Mouse (Mus musculus): ENCODE data around the gene Odf3l2.

Gene Odf3l2

GRCm38 (mm10) chr10:79645711-79646110 lies at the start of gene Odf3l2:
Gene Odf3l2, minus strand, starts transcription at chr10:79645738.
- DNase-seq (ENCODE audit: low spot score in 2 of 2), result no peak

- DNase-seq (ENCODE audit: low spot score in 2 of 2), result no peak
Measured at GRCm38 (mm10) chr10:79694379-79694655, 48.8 kb upstream of the Odf3l2 start.

- no peak for DNase-seq (ENCODE audit: low spot score in 2 of 2)
Measured at GRCm38 (mm10) chr10:79693580-79694378, 48.2 kb upstream of the Odf3l2 start.

- no peak for DNase-seq (ENCODE audit: low spot score in 2 of 2)
Measured at GRCm38 (mm10) chr10:79691986-79692548, 46.5 kb upstream of the Odf3l2 start.

- DNase-seq (ENCODE audit: low spot score in 2 of 2), result no peak
Measured at GRCm38 (mm10) chr10:79689178-79689577, 43.6 kb upstream of the Odf3l2 start.

- DNase-seq (ENCODE audit: low spot score in 2 of 2), result no peak
Measured at GRCm38 (mm10) chr10:79688720-79689119, 43.2 kb upstream of the Odf3l2 start, which contains the start of gene Gzmm. Gene Gzmm, plus strand, starts transcription at chr10:79689020.

GRCm38 (mm10) chr10:79687513-79687912 lies 42.0 kb upstream of the Odf3l2 start:
- DNase-seq (ENCODE audit: low spot score in 2 of 2), result no peak

GRCm38 (mm10) chr10:79686691-79687090 lies 41.2 kb upstream of the Odf3l2 start:
- no peak for DNase-seq (ENCODE audit: low spot score in 2 of 2)

GRCm38 (mm10) chr10:79686219-79686618 lies 40.7 kb upstream of the Odf3l2 start:
- DNase-seq (ENCODE audit: low spot score in 2 of 2), result no peak

- no peak for DNase-seq (ENCODE audit: low spot score in 2 of 2)
Measured at GRCm38 (mm10) chr10:79684770-79685600, 39.4 kb upstream of the Odf3l2 start.

GRCm38 (mm10) chr10:79683726-79684640 lies 38.4 kb upstream of the Odf3l2 start:
- DNase-seq (ENCODE audit: low spot score in 2 of 2), result no peak

- peak in 1 of 2 experiments; percentile 56 for DNase-seq (ENCODE audit: low spot score in 2 of 2)
Measured at GRCm38 (mm10) chr10:79682916-79683582, 37.5 kb upstream of the Odf3l2 start.

- DNase-seq (ENCODE audit: low spot score in 2 of 2), result no peak
Measured at GRCm38 (mm10) chr10:79682551-79682915, 37.0 kb upstream of the Odf3l2 start.

GRCm38 (mm10) chr10:79681591-79682245 lies 36.2 kb upstream of the Odf3l2 start, which contains the start of gene Cdc34:
Gene Cdc34, plus strand, starts transcription at chr10:79682195.
- DNase-seq (ENCODE audit: low spot score in 2 of 2), result peak; percentile 99

GRCm38 (mm10) chr10:79680606-79681495 lies 35.3 kb upstream of the Odf3l2 start:
- DNase-seq (ENCODE audit: low spot score in 2 of 2), result no peak

GRCm38 (mm10) chr10:79675346-79676035 lies 30.0 kb upstream of the Odf3l2 start:
- no peak for DNase-seq (ENCODE audit: low spot score in 2 of 2)

- no peak for DNase-seq (ENCODE audit: low spot score in 2 of 2)
Measured at GRCm38 (mm10) chr10:79673054-79673453, 27.5 kb upstream of the Odf3l2 start.

GRCm38 (mm10) chr10:79672088-79672455 lies 26.5 kb upstream of the Odf3l2 start:
- DNase-seq (ENCODE audit: low spot score in 2 of 2), result no peak
